Mouse (Mus musculus) liver, adult (tissue): ENCODE measurements at regions not wholly inside any gene's neighbourhood (a gene's known extent, or its start where the extent isn't known, plus 50 kb on each side); places are given as distances from the start of the nearest gene placed in this dataset.
A peak's percentile ranks its signal among the peaks of the same experiment; 100 is the strongest.

ENCODE experiments used
- GATA4 ChIP-seq: IDR thresholded peaks from 2 replicates; pipeline ENCODE4 v1.6.1; 2014; ENCODE audit warnings: mild to moderate bottlenecking, low read length; ENCODE audit not compliant: insufficient replicate concordance

GRCm38 (mm10) chr10:98703642-98704293, 210.4 kb upstream of the Atp2b1 start:
- no peak for TF ChIP-seq GATA4

GRCm38 (mm10) chr10:98704559-98704958, 209.6 kb upstream of the Atp2b1 start:
- no peak for TF ChIP-seq GATA4

- TF ChIP-seq GATA4: no peak
Observed at GRCm38 (mm10) chr10:98717856-98718255, 196.3 kb upstream of the Atp2b1 start.

- no peak for TF ChIP-seq GATA4
Observed at GRCm38 (mm10) chr10:98718706-98719105, 195.5 kb upstream of the Atp2b1 start.

- TF ChIP-seq GATA4: no peak
Observed at GRCm38 (mm10) chr10:98720256-98721005, 193.8 kb upstream of the Atp2b1 start.

GRCm38 (mm10) chr10:98725110-98725509, 189.1 kb upstream of the Atp2b1 start:
- no peak for TF ChIP-seq GATA4

GRCm38 (mm10) chr10:98727130-98727529, 187.1 kb upstream of the Atp2b1 start:
- no peak for TF ChIP-seq GATA4

GRCm38 (mm10) chr10:98728396-98729030, 185.7 kb upstream of the Atp2b1 start:
- no peak for TF ChIP-seq GATA4

GRCm38 (mm10) chr10:98733950-98734585, 180.1 kb upstream of the Atp2b1 start:
- no peak for TF ChIP-seq GATA4

GRCm38 (mm10) chr10:98740507-98741147, 173.6 kb upstream of the Atp2b1 start:
- no peak for TF ChIP-seq GATA4

- TF ChIP-seq GATA4: peak; percentile 54; the same call in 1 of the 2 replicates
Observed at GRCm38 (mm10) chr10:98741398-98741797, 172.8 kb upstream of the Atp2b1 start.

- TF ChIP-seq GATA4: peak; percentile 14; the same call in 1 of the 2 replicates
Observed at GRCm38 (mm10) chr10:98742822-98743605, 171.2 kb upstream of the Atp2b1 start.

- no peak for TF ChIP-seq GATA4
Observed at GRCm38 (mm10) chr10:98744246-98744645, 170.0 kb upstream of the Atp2b1 start.

- no peak for TF ChIP-seq GATA4
Observed at GRCm38 (mm10) chr10:98744662-98745061, 169.5 kb upstream of the Atp2b1 start.
